Mouse (Mus musculus) heart, adult 2 months (tissue): ENCODE measurements around the gene Pkmyt1. TPM values are rescaled to one million over a fixed set of nuclear protein-coding genes. Genes with fewer than 3 reads are reported as not detected.
A peak's percentile ranks its signal among the peaks of the same experiment; 100 is the strongest.

Source experiments
- DNase-seq, 2 experiments: peaks; one replicate each; pipeline ENCODE4 v3.0.0; 2021
- H3K27ac ChIP-seq: fragments of 200-600 bp; 2 replicates; pipeline ENCODE4 v1.8.1; 2022
- H3K27me3 ChIP-seq: fragments of 200-500 bp; 2 replicates; pipeline ENCODE4 v1.6.1; 2012; ENCODE audit warnings: mild to moderate bottlenecking, low read length, inconsistent platforms, mixed read lengths; ENCODE audit not compliant: control insufficient read depth, insufficient read depth
- H3K36me3 ChIP-seq: fragments of 200-500 bp; 2 replicates; pipeline ENCODE4 v1.6.1; 2012; ENCODE audit warnings: low read length, inconsistent platforms; ENCODE audit not compliant: control insufficient read depth, insufficient read depth
- H3K4me1 ChIP-seq: fragments of 200-500 bp; 2 replicates; pipeline ENCODE4 v1.6.1; 2011; ENCODE audit warnings: low read length; ENCODE audit not compliant: control insufficient read depth, insufficient read depth
- H3K4me3 ChIP-seq: fragments of 200-600 bp; 2 replicates; pipeline ENCODE4 v1.8.1; 2022
- H3K79me2 ChIP-seq: fragments of 200-500 bp; replicated peaks from 2 replicates; pipeline ENCODE4 v1.6.1; 2012; ENCODE audit warnings: mild to moderate bottlenecking, inconsistent platforms, low read length, moderate library complexity, mixed read lengths; ENCODE audit not compliant: control insufficient read depth, insufficient read depth
- H3K9ac ChIP-seq: fragments of 200-500 bp; 2 replicates; pipeline ENCODE4 v1.6.1; 2012; ENCODE audit warnings: low read depth, mild to moderate bottlenecking, control low read depth, inconsistent platforms, low read length, mixed read lengths
- CTCF ChIP-seq: fragments of 200-600 bp; IDR thresholded peaks from 2 replicates; pipeline ENCODE4 v1.8.1; 2022; ENCODE audit warnings: antibody characterized with exemption, mild to moderate bottlenecking, moderate library complexity
- EP300 ChIP-seq: fragments of 200-500 bp; IDR thresholded peaks from 2 replicates; pipeline ENCODE4 v1.6.1; 2011; ENCODE audit warnings: low read depth, low read length, control low read depth; ENCODE audit not compliant: insufficient read depth
- POLR2A ChIP-seq: fragments of 200-500 bp; IDR thresholded peaks from 2 replicates; pipeline ENCODE4 v1.6.1; 2011; ENCODE audit warnings: mild to moderate bottlenecking, low read depth, low read length, control low read depth; ENCODE audit not compliant: insufficient read depth
- WGBS: fragments of 180-500 bp; shearing (Covaris S2); methylation state at CpG from one replicate; pipeline ENCODE4 v1.1.7; 2018; 5-methylcytosine and 5-hydroxymethylcytosine counted together
- intact Hi-C: fragments of 180-260 bp; cut with DNase I; formaldehyde crosslinking; loops from one replicate; pipeline ENCODE4 v1.15.1; 2025
- polyA plus RNA-seq: library from polyadenylated mRNA; depleted of rRNA; stranded (reverse); fragments of >200 nt; gene quantifications from 2 replicates; pipeline ENCODE4 v1.2.3, GENCODE M21; 2012; rRNA removed
- total RNA-seq, 2 experiments: library from RNA; stranded (reverse); gene quantifications; 2 replicates each; pipeline ENCODE4 v1.2.3; 2021

Gene Pkmyt1
- total and polyA plus RNA-seq, 3 experiments, result 1.2 to 5.6 (median 1.6) TPM

GRCm38 (mm10) chr17:23778447-23778846 lies 52.3 kb downstream of the Pkmyt1 start:
- H3K4me1 ChIP-seq, result no peaks in the 10 kb centered on the region
- H3K36me3 ChIP-seq, result no peaks in the 10 kb centered on the region
- H3K27me3 ChIP-seq, result no peaks in the 10 kb centered on the region
- no peak overlapping the region for H3K4me3 ChIP-seq
- H3K27ac ChIP-seq, result no peak overlapping the region
- no peak overlapping the region for H3K9ac ChIP-seq
- 49% methylated on average over 2 of the region's 2 CpGs for WGBS
- H3K79me2 ChIP-seq, result no peaks in the 10 kb centered on the region
- TF ChIP-seq CTCF (no peak), EP300 (no peak), POLR2A (no peak)
- no peak for DNase-seq
- intact Hi-C loops, result no loop called here

DNA sequence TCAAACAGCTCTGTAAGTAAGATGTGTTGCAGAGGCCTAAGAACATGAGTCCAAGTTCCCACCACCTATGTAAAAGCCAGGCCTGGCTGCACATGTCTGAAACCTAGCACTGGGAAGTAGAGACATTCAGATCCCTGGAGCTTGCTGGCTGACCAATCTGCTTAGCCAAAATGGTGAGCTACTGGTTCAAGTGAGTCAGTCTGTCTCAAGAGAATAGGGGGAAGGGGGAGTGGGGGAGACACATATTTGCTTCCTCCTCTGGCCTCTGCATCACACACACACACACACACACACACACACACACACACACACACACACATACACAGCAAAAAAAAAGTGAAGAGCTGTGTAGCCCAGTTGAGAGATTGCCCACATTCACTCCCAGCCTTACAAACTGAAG lies 57.2 kb downstream of the Pkmyt1 start:
- DNase-seq, result no peak
- no peak overlapping the region for H3K4me3 ChIP-seq
- H3K27me3 ChIP-seq, result no peaks in the 10 kb centered on the region
- intact Hi-C loops, result no loop called here
- no peaks in the 10 kb centered on the region; the same call in 1 of the 2 replicates for H3K4me1 ChIP-seq
- no peak overlapping the region for H3K27ac ChIP-seq
- no peak overlapping the region for H3K9ac ChIP-seq
- TF ChIP-seq POLR2A (no peak), CTCF (no peak), EP300 (no peak)
- no peaks in the 10 kb centered on the region for H3K36me3 ChIP-seq
- H3K79me2 ChIP-seq, result no peaks in the 10 kb centered on the region

GRCm38 (mm10) chr17:23785561-23786471 lies 59.7 kb downstream of the Pkmyt1 start, which contains the start of gene Flywch2:
Gene Flywch2 (minus strand): TSS chr17:23786081.
- intact Hi-C loops, result loop anchor here (5.0 kb wide), 1 partner anchor 39 kb away; the partner anchor contains the start of gene Kremen2
- Histone ChIP-seq H3K4me3 (peak within 1 kb of the TSS; percentile 53), H3K36me3 (no peaks in the 10 kb centered on the region), H3K27ac (no peak within 1 kb of the TSS; the same call in 1 of the 2 replicates), H3K79me2 (no peaks in the 10 kb centered on the region), H3K4me1 (peaks cover 4% of the 10 kb centered on the region), H3K27me3 (no peaks in the 10 kb centered on the region), H3K9ac (peak within 1 kb of the TSS; percentile 65)
- peak; percentile 68 to 73 for DNase-seq
- 8% methylated on average over 43 of the region's 43 CpGs for WGBS
- TF ChIP-seq EP300 (no peak), CTCF (peak; percentile 55)

Other genes starting within 250 kb of the Pkmyt1 start
- not detected for gene Vmn2r117, start 246.6 kb upstream of the Pkmyt1 start, total RNA-seq
- gene Vmn2r117, start 246.6 kb upstream of the Pkmyt1 start, polyA plus RNA-seq, result not detected in 2 replicates
- gene Zfp213, start 162.1 kb upstream of the Pkmyt1 start, total RNA-seq, result 1 to 10 TPM; 5.5 to 6.2 TPM
- 8.7 and 9.8 TPM in 2 replicates for gene Zfp213, start 162.1 kb upstream of the Pkmyt1 start, polyA plus RNA-seq
- gene Zfp13, start 126.8 kb upstream of the Pkmyt1 start, total RNA-seq, result 1 to 10 TPM; 2.2 to 2.8 TPM
- 3.2 and 3.6 TPM in 2 replicates for gene Zfp13, start 126.8 kb upstream of the Pkmyt1 start, polyA plus RNA-seq
- not detected for gene Zscan10, start 125.5 kb upstream of the Pkmyt1 start, total RNA-seq
- not detected in 2 replicates for gene Zscan10, start 125.5 kb upstream of the Pkmyt1 start, polyA plus RNA-seq
- under 1 TPM; 0.09 to 0.10 TPM for gene Mmp25, start 81.1 kb upstream of the Pkmyt1 start, total RNA-seq
- 0.18 and 0.21 TPM in 2 replicates for gene Mmp25, start 81.1 kb upstream of the Pkmyt1 start, polyA plus RNA-seq
- gene Bicdl2, start 65.8 kb upstream of the Pkmyt1 start, total RNA-seq, result not detected
- gene Bicdl2, start 65.8 kb upstream of the Pkmyt1 start, polyA plus RNA-seq, result not detected in 2 replicates
- 100 to 1,000 TPM; 172 to 215 TPM for gene Hcfc1r1, start 52.7 kb upstream of the Pkmyt1 start, total RNA-seq
- gene Hcfc1r1, start 52.7 kb upstream of the Pkmyt1 start, polyA plus RNA-seq, result 494 and 575 TPM in 2 replicates
- 1 to 10 TPM; 9.6 to 9.7 TPM for gene Thoc6, start 52.5 kb upstream of the Pkmyt1 start, total RNA-seq
- gene Thoc6, start 52.5 kb upstream of the Pkmyt1 start, polyA plus RNA-seq, result 14.4 and 15.3 TPM in 2 replicates
- gene Tnfrsf12a, start 48.9 kb upstream of the Pkmyt1 start, total RNA-seq, result 10 to 100 TPM; 80.1 to 82.5 TPM
- 28.1 and 37.9 TPM in 2 replicates for gene Tnfrsf12a, start 48.9 kb upstream of the Pkmyt1 start, polyA plus RNA-seq
- gene Cldn6, start 47.1 kb upstream of the Pkmyt1 start, total RNA-seq, result not detected
- not detected in 2 replicates for gene Cldn6, start 47.1 kb upstream of the Pkmyt1 start, polyA plus RNA-seq
- not detected for gene Cldn9, start 42.3 kb upstream of the Pkmyt1 start, total RNA-seq
- not detected in 2 replicates for gene Cldn9, start 42.3 kb upstream of the Pkmyt1 start, polyA plus RNA-seq
- not detected for gene 1520401A03Rik, start 3.6 kb upstream of the Pkmyt1 start, total RNA-seq
- gene 1520401A03Rik, start 3.6 kb upstream of the Pkmyt1 start, polyA plus RNA-seq, result not detected in 2 replicates
- gene Paqr4, start 14.5 kb downstream of the Pkmyt1 start, total RNA-seq, result 10 to 100 TPM; 25.5 to 27.2 TPM
- gene Paqr4, start 14.5 kb downstream of the Pkmyt1 start, polyA plus RNA-seq, result 30.7 and 33.2 TPM in 2 replicates
- not detected for gene Kremen2, start 19.5 kb downstream of the Pkmyt1 start, total RNA-seq
- gene Kremen2, start 19.5 kb downstream of the Pkmyt1 start, polyA plus RNA-seq, result 0.06 and 0.27 TPM in 2 replicates
- gene Flywch1, start 45.3 kb downstream of the Pkmyt1 start, total RNA-seq, result 10 to 100 TPM; 39.4 to 40.1 TPM
- gene Flywch1, start 45.3 kb downstream of the Pkmyt1 start, polyA plus RNA-seq, result 25.9 and 33.4 TPM in 2 replicates
- under 1 TPM; 0.27 to 0.50 TPM for gene Flywch2, start 59.7 kb downstream of the Pkmyt1 start, total RNA-seq
- 1.3 and 1.5 TPM in 2 replicates for gene Flywch2, start 59.7 kb downstream of the Pkmyt1 start, polyA plus RNA-seq
- gene Srrm2, start 64.2 kb downstream of the Pkmyt1 start, total RNA-seq, result 100 to 1,000 TPM; 157 to 161 TPM
- 318 and 320 TPM in 2 replicates for gene Srrm2, start 64.2 kb downstream of the Pkmyt1 start, polyA plus RNA-seq
- gene Elob, start 102.8 kb downstream of the Pkmyt1 start, total RNA-seq, result 100 to 1,000 TPM; 325 to 371 TPM
- gene Elob, start 102.8 kb downstream of the Pkmyt1 start, polyA plus RNA-seq, result 384 and 511 TPM in 2 replicates
- gene Prss33, start 109.7 kb downstream of the Pkmyt1 start, total RNA-seq, result not detected
- gene Prss33, start 109.7 kb downstream of the Pkmyt1 start, polyA plus RNA-seq, result not detected in 2 replicates
- not detected for gene Prss32, start 117.5 kb downstream of the Pkmyt1 start, total RNA-seq
- gene Prss32, start 117.5 kb downstream of the Pkmyt1 start, polyA plus RNA-seq, result 0.16 TPM in 1 of 2 replicates, not detected in the other
- gene Prss41, start 117.8 kb downstream of the Pkmyt1 start, total RNA-seq, result under 1 TPM in 1 of 2 experiments, not detected in 1; 0.29 TPM
- gene Prss41, start 117.8 kb downstream of the Pkmyt1 start, polyA plus RNA-seq, result not detected in 2 replicates
- gene Prss21, start 141.7 kb downstream of the Pkmyt1 start, total RNA-seq, result not detected
- gene Prss21, start 141.7 kb downstream of the Pkmyt1 start, polyA plus RNA-seq, result not detected in 2 replicates
- gene Dcpp1, start 154.5 kb downstream of the Pkmyt1 start, total RNA-seq, result not detected
- not detected in 2 replicates for gene Dcpp1, start 154.5 kb downstream of the Pkmyt1 start, polyA plus RNA-seq
- not detected for gene Dcpp2, start 154.5 kb downstream of the Pkmyt1 start, total RNA-seq
- gene Dcpp2, start 154.5 kb downstream of the Pkmyt1 start, polyA plus RNA-seq, result not detected in 2 replicates
- gene Dcpp3, start 191.1 kb downstream of the Pkmyt1 start, total RNA-seq, result not detected
- not detected in 2 replicates for gene Dcpp3, start 191.1 kb downstream of the Pkmyt1 start, polyA plus RNA-seq
- not detected for gene Sbp, start 215.3 kb downstream of the Pkmyt1 start, total RNA-seq
- gene Sbp, start 215.3 kb downstream of the Pkmyt1 start, polyA plus RNA-seq, result not detected in 2 replicates
- gene Sbpl, start 228.9 kb downstream of the Pkmyt1 start, total RNA-seq, result not detected
- not detected in 2 replicates for gene Sbpl, start 228.9 kb downstream of the Pkmyt1 start, polyA plus RNA-seq